ENCODE assay signal across 9 mouse cellular contexts in the genomic region with DNA sequence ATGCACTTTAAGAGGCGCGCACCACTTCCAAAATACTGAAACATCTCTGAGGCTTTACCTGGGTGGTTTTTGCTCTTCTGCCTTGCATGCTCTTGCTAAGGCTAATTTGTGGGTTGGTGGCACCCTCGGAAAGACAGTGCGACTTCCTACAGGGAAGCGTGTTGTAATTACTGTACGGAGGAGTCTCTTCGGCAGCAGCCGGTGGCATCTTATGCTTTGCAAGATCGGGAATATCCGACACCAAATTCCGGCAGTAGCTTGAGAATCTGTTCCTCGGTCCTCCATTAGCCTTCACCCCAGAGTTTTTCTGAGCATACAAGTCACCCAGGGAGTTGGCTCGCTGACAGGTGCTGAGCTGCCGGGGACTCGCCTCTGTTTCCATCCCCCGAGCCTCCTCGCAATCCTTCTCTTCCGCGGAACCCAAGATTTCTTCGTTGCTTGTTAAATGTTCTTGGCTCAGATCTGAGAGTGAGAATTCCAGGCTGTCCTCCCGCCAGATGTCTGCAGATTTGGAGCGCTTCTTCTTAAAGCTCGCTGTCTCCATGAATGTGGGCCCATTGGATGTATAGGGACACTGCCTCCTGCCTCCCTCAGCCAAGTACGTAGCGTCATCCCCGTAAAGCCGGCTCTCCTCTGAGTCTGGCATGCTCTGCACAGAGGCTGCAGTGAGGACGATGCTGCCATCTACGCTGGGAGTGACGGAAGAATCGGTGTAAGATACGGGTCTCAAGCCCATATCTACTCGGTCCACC.
DNase-seq lines count a peak whose midpoint lies in the region; TF ChIP-seq lines count a peak whose summit lies in the region.
"Had no signal": no experiment of that assay in that cellular context is flagged by ENCODE, and none has a peak within 500 bp of the region (broad histone marks: within the 10 kb centered on the region; RNA-seq: fewer than 3 reads in every experiment).

No protein-coding gene starts in this region.

- no peak for TF ChIP-seq CTCF in cortical plate, adult 2 months (IDR thresholded peaks at IDR 0.05; ENCODE audit: extremely low read depth, insufficient read depth, low read length)

- TF ChIP-seq POLR2A in cortical plate, adult 2 months (IDR thresholded peaks at IDR 0.05; ENCODE audit: extremely low read depth, insufficient read depth, low read length): peak; percentile 70

- DNase-seq in gastrocnemius, adult 18-20 months (ENCODE audit: low spot score): peak; percentile 33
- DNase-seq in gastrocnemius, adult 8-10 months (ENCODE audit: low spot score in 2 of 2): no peak
- DNase-seq in ES-CJ7 (ENCODE audit: low read depth, low spot score): peak; percentile 15
- peak; percentile 68 to 74 for DNase-seq in left cerebral cortex, postnatal 10 days (ENCODE audit: extremely low spot score in 1 of 2, low spot score in 2 of 2)
- no peak for DNase-seq in retina, embryonic 14.5 days (ENCODE audit: low spot score)
- DNase-seq in spleen, adult 12 weeks (ENCODE audit: low spot score): no peak
- no peak for DNase-seq in kidney, postnatal 10 days

- H3K27ac ChIP-seq in cortical plate, adult 2 months (ENCODE audit: insufficient read depth, low read length): peak overlapping the region; percentile 17; the same call in 1 of the 2 replicates
- H3K27ac ChIP-seq: midbrain, embryonic 13.5 days had no signal

- H3K4me1 ChIP-seq in cortical plate, adult 2 months (ENCODE audit: control insufficient read depth, insufficient read depth, low read length): peaks cover 4% of the 10 kb centered on the region; the same call in 1 of the 2 replicates

- intact Hi-C loops in left cerebral cortex, postnatal 10 days (cut with DNase I): no loop called here

- peak overlapping the region; percentile 64 for H3K4me3 ChIP-seq in cortical plate, adult 2 months (ENCODE audit: insufficient read depth, low read length)
- H3K4me3 ChIP-seq: midbrain, embryonic 13.5 days had no signal

Comparison
In these comparisons a context has a peak if more than half of its experiments do, and no peak if none do; other contexts are left out.
1. DNase-seq: peak in gastrocnemius, adult 18-20 months (single experiment), ES-CJ7 (single experiment) and left cerebral cortex, postnatal 10 days (2 of 2); none in gastrocnemius, adult 8-10 months (0 of 2), retina, embryonic 14.5 days (single experiment), spleen, adult 12 weeks (single experiment) and kidney, postnatal 10 days (single experiment).